Mouse (Mus musculus): ENCODE data around the gene Lzic.

DNA sequence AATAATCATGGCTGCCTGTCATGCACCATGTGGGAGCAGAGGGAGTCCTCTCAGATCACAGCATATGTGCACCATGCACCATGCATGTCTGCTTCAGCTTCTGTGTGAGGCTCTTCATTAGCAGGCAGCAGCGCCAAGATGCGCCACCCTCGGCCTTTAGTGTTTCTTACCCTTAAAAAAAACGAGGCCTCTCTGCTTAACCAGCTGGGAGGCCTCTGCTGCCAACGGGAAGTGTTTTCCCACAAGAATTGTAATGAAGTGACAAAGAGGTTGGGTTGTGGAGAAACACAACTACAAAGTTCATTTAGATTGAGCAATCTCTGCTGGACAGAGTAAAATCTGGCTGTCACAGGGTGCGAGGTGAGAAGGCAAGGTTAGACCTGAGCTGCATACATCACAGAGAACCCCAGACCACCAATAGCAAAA lies 26.2 kb downstream of the Lzic start:
- TF ChIP-seq CTCF (IDR thresholded peaks at IDR 0.05; ENCODE audit: low read depth, low read length) (no peak), TAL1 (conservative IDR thresholded peaks at IDR 0.05; ENCODE audit: low read depth, low read length) (no peak)
